Mouse (Mus musculus) lung, adult 2 months (tissue): Measurements from ENCODE around the gene Casq2. TPM values are rescaled to one million over a fixed set of nuclear protein-coding genes. Genes with fewer than 3 reads are reported as not detected.

ENCODE experiments used
- DNase-seq: peaks from one replicate; pipeline ENCODE4 v3.0.0; 2022
- H3K4me1 ChIP-seq: fragments of 200-500 bp; 2 replicates; pipeline ENCODE4 v1.6.1; 2011; ENCODE audit warnings: low read length; ENCODE audit not compliant: control insufficient read depth, insufficient read depth
- H3K4me3 ChIP-seq: fragments of 200-500 bp; replicated peaks from 2 replicates; pipeline ENCODE3; 2011; ENCODE audit warnings: low read depth, mild to moderate bottlenecking, control low read depth, low read length; ENCODE audit errors: extremely low read depth
- CTCF ChIP-seq: fragments of 200-500 bp; IDR thresholded peaks from 2 replicates; pipeline ENCODE4 v1.5.1; 2011; ENCODE audit warnings: mild to moderate bottlenecking, low read length, control low read depth; ENCODE audit not compliant: insufficient read depth
- POLR2A ChIP-seq: fragments of 200-500 bp; IDR thresholded peaks from 2 replicates; pipeline ENCODE4 v1.6.1; 2011; ENCODE audit warnings: low read depth, mild to moderate bottlenecking, control low read depth, low read length, borderline replicate concordance; ENCODE audit errors: extremely low read depth
- WGBS: fragments of 180-500 bp; shearing (Covaris S2); methylation state at CpG from one replicate; pipeline ENCODE4 v1.1.7; 2018; 5-methylcytosine and 5-hydroxymethylcytosine counted together
- polyA plus RNA-seq: library from polyadenylated mRNA; depleted of rRNA; stranded (reverse); fragments of >200 nt; gene quantifications from 2 replicates; pipeline ENCODE4 v1.2.3, GENCODE M21; 2012; rRNA removed

The Casq2 gene
- 2.6 and 10.3 TPM in 2 replicates for polyA plus RNA-seq

GRCm38 (mm10) chr3:102086283-102086682 is at the start of gene Casq2:
TSS of gene Casq2 (plus strand) at chr3:102086415.
- Histone ChIP-seq H3K4me1 (peaks cover 3% of the 10 kb centered on the region; the same call in 1 of the 2 replicates), H3K4me3 (no peak within 1 kb of the TSS)
- TF ChIP-seq POLR2A (no peak), CTCF (no peak)
- DNase-seq, result no peak
- WGBS, result 68% methylated on average over 4 of the region's 4 CpGs

DNA sequence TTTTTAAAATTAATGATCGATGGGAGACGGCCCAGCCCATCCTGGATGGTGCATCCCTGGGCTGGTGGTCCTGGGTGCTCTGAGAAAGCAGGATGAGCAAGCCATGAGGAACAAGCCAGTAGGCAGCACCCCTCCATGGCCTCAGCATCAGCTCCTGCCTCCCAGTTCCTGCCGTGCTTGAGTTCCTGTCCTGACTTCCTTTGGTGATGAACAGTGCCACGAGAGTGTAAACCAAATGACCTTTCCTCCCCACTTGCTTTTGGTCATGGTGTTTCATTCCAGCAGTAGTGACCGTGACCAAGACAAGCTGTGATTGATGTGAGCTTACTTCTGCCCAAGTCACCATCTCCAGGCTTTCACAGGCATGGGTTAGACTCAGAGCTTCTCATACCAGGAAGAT is 48.4 kb upstream of the Casq2 start:
- no peak overlapping the region for H3K4me3 ChIP-seq
- WGBS, result 80% methylated on average over 5 of the region's 5 CpGs
- TF ChIP-seq POLR2A (no peak), CTCF (no peak)
- H3K4me1 ChIP-seq, result no peaks in the 10 kb centered on the region
- DNase-seq, result no peak

DNA sequence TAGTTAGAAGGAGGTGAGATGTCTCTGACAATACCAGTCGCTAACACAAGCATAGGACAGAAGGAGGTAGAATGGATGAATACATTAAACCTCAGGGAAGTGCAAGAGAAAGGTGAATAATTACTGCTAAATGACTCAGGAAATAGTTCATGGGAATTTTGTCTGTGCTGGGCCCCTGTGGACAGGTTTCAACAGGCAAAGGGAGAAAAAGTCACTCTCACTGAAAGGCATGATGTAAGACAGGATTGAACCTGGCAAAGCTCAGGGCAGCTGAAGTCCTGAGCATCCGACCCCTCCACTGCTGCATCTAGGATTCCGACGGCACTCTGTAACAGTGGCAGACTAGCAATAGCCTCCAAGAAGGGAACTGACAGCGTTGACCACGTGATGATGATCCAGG is 47.6 kb upstream of the Casq2 start:
- 73% methylated on average over 6 of the region's 6 CpGs for WGBS
- no peaks in the 10 kb centered on the region for H3K4me1 ChIP-seq
- no peak overlapping the region for H3K4me3 ChIP-seq
- no peak for DNase-seq
- TF ChIP-seq CTCF, result no peak
- no peak for TF ChIP-seq POLR2A

DNA sequence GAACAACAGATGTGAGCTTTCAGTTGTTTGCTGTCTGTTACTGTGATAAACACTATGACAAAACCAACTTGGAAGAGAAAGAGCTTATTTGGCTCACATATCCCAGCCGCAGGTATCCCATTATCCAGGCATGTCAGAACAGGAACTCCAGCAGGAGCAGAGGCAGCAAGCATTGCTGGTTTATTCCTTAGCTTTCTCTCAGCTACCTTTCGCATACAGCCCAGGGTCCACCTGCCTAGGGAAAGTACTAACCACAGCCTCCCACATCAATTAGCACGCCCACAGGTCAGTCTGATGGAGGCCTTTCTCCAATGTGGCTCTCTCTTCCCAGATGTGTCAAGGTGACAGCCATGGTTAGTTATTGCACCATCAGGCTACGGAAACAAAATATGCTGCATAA is 44.6 kb upstream of the Casq2 start:
- DNase-seq, result no peak
- 78% methylated on average over 4 of the region's 4 CpGs for WGBS

GRCm38 (mm10) chr3:102045071-102045470 is 41.1 kb upstream of the Casq2 start:
- no peak for DNase-seq
- Histone ChIP-seq H3K4me3 (no peak overlapping the region), H3K4me1 (no peaks in the 10 kb centered on the region)
- peak; percentile 18; the same call in 1 of the 2 replicates for TF ChIP-seq CTCF
- TF ChIP-seq POLR2A, result no peak
- WGBS, result 29% methylated on average over 3 of the region's 3 CpGs

More for the DNA sequence above, 44.6 kb upstream of the Casq2 start:
- H3K4me3 ChIP-seq, result no peak overlapping the region
- H3K4me1 ChIP-seq, result no peaks in the 10 kb centered on the region
- TF ChIP-seq POLR2A (no peak), CTCF (no peak)

DNA sequence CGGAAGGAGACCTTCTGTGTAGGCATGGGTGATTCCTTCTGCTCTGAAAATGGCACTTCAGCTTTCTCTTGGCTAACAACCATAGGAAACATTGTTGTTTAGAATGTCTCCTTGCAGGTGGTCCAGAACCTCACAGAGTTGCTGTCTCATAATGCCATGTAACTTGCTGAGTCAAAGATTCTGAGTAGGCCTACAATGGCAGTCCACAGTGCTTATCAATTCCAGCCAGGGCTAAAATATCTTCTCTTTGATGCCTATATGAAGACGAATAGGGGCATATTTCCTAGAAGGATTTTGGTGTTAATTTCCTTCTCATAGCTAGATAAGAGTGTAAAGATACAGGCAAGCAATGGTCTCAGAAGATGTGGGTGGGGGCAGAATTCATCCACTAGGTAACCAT is 38.7 kb upstream of the Casq2 start:
- H3K4me1 ChIP-seq, result no peaks in the 10 kb centered on the region
- WGBS, result 87% methylated on average over 2 of the region's 2 CpGs
- TF ChIP-seq CTCF (no peak), POLR2A (no peak)
- DNase-seq, result no peak
- H3K4me3 ChIP-seq, result no peak overlapping the region

- Histone ChIP-seq H3K4me3 (no peak overlapping the region), H3K4me1 (no peaks in the 10 kb centered on the region)
- TF ChIP-seq CTCF (no peak), POLR2A (no peak)
- DNase-seq, result no peak
- WGBS, result 79% methylated on average over 14 of the region's 14 CpGs
Observed at GRCm38 (mm10) chr3:102049207-102050104, 36.8 kb upstream of the Casq2 start.

- TF ChIP-seq POLR2A (no peak), CTCF (no peak)
- Histone ChIP-seq H3K4me1 (no peaks in the 10 kb centered on the region), H3K4me3 (no peak overlapping the region)
- WGBS, result 60% methylated on average over 3 of the region's 3 CpGs
- no peak for DNase-seq
Observed at GRCm38 (mm10) chr3:102052036-102052435, 34.2 kb upstream of the Casq2 start.

DNA sequence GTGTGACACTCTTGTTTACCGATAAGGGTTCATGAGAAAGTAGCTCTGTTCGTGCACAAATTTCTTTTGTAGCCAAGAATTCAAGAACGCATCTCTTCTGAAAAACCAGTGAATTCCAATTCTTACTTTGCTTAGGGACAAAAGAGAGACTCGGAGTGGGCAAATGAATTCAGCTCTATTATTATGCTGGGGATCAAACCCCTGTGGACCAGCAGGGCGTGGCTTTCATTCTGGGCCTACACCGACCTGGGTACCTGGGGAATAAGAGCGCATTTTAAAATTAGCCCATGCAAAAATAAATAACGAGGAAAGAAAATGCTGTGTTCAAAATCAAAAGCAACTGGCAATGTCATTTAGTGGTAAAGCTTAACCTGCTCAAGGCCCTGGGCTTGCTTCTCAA is 32.9 kb upstream of the Casq2 start:
- TF ChIP-seq CTCF, result no peak
- TF ChIP-seq POLR2A, result no peak
- WGBS, result 65% methylated on average over 8 of the region's 8 CpGs
- Histone ChIP-seq H3K4me1 (no peaks in the 10 kb centered on the region), H3K4me3 (no peak overlapping the region)
- no peak for DNase-seq

GRCm38 (mm10) chr3:102055878-102056277 is 30.3 kb upstream of the Casq2 start:
- 73% methylated on average over 4 of the region's 4 CpGs for WGBS
- Histone ChIP-seq H3K4me3 (no peak overlapping the region), H3K4me1 (no peaks in the 10 kb centered on the region)
- no peak for DNase-seq
- TF ChIP-seq POLR2A (no peak), CTCF (no peak)
